Mouse (Mus musculus) embryonic facial prominence, embryonic 11.5 days (tissue): ENCODE results near the gene Tmem186. TPM values are rescaled to one million over a fixed set of nuclear protein-coding genes. Genes with fewer than 3 reads are reported as not detected.

Experiments used
- ATAC-seq: fragments of 200-750 bp; cut with Nextera tagmentation; replicated peaks from 2 replicates; pipeline ENCODE4 v1.8.0; 2017; ENCODE audit warnings: low read depth; ENCODE audit not compliant: insufficient number of reproducible peaks, low FRiP score, low TSS enrichment
- DNase-seq: peaks from one replicate; pipeline ENCODE4 v3.0.0-alpha.2; 2015; ENCODE audit warnings: low spot score
- H3K27ac ChIP-seq: fragments of 300-500 bp; sonication (generic); replicated peaks from 2 replicates; pipeline ENCODE4 v1.5.1; 2014; ENCODE audit warnings: mild to moderate bottlenecking, low read depth, low read length, control low read depth
- H3K27me3 ChIP-seq: fragments of 300-500 bp; sonication (generic); 2 replicates; pipeline ENCODE4 v1.6.1; 2014; ENCODE audit warnings: mild to moderate bottlenecking, low read length, moderate library complexity, mixed read lengths; ENCODE audit not compliant: control insufficient read depth, insufficient read depth
- H3K36me3 ChIP-seq: fragments of 300-500 bp; sonication (generic); replicated peaks from 2 replicates; pipeline ENCODE4 v1.6.1; 2014; ENCODE audit warnings: low read depth, mild to moderate bottlenecking, low read length, moderate library complexity, mixed read lengths; ENCODE audit not compliant: control insufficient read depth, insufficient read depth
- H3K4me1 ChIP-seq: fragments of 300-500 bp; sonication (generic); 2 replicates; pipeline ENCODE4 v1.6.1; 2014; ENCODE audit warnings: low read length, mixed read lengths; ENCODE audit not compliant: control insufficient read depth, insufficient read depth
- H3K4me2 ChIP-seq: fragments of 300-500 bp; sonication (generic); 2 replicates; pipeline ENCODE4 v1.6.1; 2014; ENCODE audit warnings: low read depth, mild to moderate bottlenecking, control low read depth, low read length, moderate library complexity
- H3K4me3 ChIP-seq: fragments of 300-500 bp; sonication (generic); 2 replicates; pipeline ENCODE4 v1.5.1; 2014; ENCODE audit warnings: low read depth, low read length, control low read depth
- H3K9ac ChIP-seq: fragments of 300-500 bp; sonication (generic); replicated peaks from 2 replicates; pipeline ENCODE4 v1.6.1; 2014; ENCODE audit warnings: mild to moderate bottlenecking, control low read depth, low read length
- H3K9me3 ChIP-seq: fragments of 300-500 bp; sonication (generic); replicated peaks from 2 replicates; pipeline ENCODE4 v1.6.1; 2016; ENCODE audit warnings: mild to moderate bottlenecking, low read length, inconsistent platforms, mixed read lengths; ENCODE audit not compliant: control insufficient read depth
- WGBS: fragments of 180-500 bp; shearing (Covaris S2); extraction: QIAGEN DNeasy Blood & Tissue Kit; methylation state at CpG from one replicate; pipeline ENCODE4 v1.1.7; 2014; 5-methylcytosine and 5-hydroxymethylcytosine counted together
- microRNA-seq: library from miRNA; unstranded; fragments of <30 nt; microRNA quantifications from one replicate; pipeline ENCODE4, GENCODE M21; 2016; ENCODE audit warnings: borderline number of aligned reads
- polyA plus RNA-seq: library from polyadenylated mRNA; unstranded; fragments of >200 nt; fragmentation: Nextera tagmentation; extraction: Ambion mirVana; gene quantifications from 2 replicates; pipeline ENCODE4 v1.2.1, GENCODE M21; 2014

Gene Tmem186
- polyA plus RNA-seq, 1 experiment from 2014 or later = 17.8 TPM

DNA sequence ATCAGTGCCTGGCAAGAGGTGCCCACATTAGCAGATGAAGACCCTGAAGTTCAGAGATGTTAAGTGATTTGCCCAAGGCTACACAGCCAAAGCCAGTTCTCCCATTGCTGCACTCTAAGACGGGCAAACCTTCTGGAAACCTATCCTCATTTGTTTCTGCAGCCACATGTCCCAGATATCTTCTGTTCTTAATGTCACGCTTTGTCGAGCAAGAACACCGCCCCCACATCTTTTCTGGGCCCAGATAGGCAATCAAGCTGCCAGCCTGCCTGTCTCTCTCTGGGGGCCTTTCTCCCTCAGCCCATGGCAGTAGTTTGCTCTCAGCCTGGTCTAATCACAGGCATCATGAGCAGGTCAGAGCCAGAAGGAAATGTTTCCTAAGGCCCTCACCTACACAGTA is 41.2 kb downstream of the Tmem186 start:
- WGBS = 80% methylated on average over 4 of the region's 4 CpGs

DNA sequence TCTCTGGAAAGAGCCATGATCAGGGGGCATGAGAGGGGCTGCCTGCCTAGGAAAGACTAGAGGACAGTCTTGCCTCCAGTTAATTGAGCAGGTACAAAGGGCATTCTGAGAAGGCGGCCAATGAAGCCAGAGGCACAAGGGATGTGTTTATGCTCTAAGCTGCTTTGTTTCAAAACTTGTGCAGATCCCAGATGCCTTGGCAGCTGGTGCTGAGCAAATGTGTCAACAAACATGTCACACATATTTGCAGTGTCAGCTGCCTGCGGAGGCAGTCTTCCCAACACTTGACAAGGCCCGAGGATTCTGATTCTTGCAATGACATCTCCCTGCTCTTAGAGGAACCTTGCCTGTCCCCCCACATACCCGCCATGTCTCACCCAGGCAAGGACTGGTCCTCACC is 42.1 kb downstream of the Tmem186 start:
- Histone ChIP-seq H3K4me1 (no peaks in the 10 kb centered on the region), H3K36me3 (no peaks in the 10 kb centered on the region), H3K9ac (no peak overlapping the region), H3K9me3 (no peaks in the 10 kb centered on the region), H3K27me3 (no peaks in the 10 kb centered on the region), H3K27ac (no peak overlapping the region), H3K4me2 (no peak overlapping the region), H3K4me3 (no peak overlapping the region)
- no peak for DNase-seq
- 67% methylated on average over 4 of the region's 4 CpGs for WGBS
- no peak for ATAC-seq

More for the DNA sequence above, 41.2 kb downstream of the Tmem186 start:
- no peaks in the 10 kb centered on the region for H3K36me3 ChIP-seq
- H3K4me1 ChIP-seq = no peaks in the 10 kb centered on the region
- ATAC-seq (no peak), DNase-seq (no peak)
- no peaks in the 10 kb centered on the region for H3K27me3 ChIP-seq
- no peaks in the 10 kb centered on the region for H3K9me3 ChIP-seq
- no peak overlapping the region for H3K4me3 ChIP-seq
- no peak overlapping the region for H3K4me2 ChIP-seq
- H3K9ac ChIP-seq = no peak overlapping the region
- no peak overlapping the region for H3K27ac ChIP-seq

DNA sequence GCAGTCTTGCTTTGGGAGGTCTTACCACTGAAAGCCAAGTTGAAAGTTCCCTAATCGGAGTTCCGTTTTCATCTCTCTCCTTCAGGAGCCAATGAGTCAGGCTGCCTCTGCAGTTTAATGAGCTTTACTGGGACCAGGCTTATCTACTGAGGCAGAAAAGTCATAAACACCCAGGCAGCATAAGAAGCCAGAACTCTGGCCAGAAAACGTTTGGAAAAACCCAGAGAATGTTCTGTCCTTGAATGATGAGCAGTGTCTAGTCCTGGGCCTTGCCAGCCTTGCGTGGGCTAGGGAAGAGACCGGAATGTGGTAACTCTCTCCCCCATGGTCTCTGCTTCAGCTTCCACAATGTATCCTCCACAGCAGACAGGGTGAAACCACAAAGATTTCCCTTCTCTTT is 52.5 kb downstream of the Tmem186 start:
- H3K27me3 ChIP-seq = no peaks in the 10 kb centered on the region
- no peaks in the 10 kb centered on the region for H3K4me1 ChIP-seq
- no peak overlapping the region for H3K9ac ChIP-seq
- DNase-seq = no peak
- H3K9me3 ChIP-seq = no peaks in the 10 kb centered on the region
- no peak for ATAC-seq
- no peak overlapping the region for H3K4me3 ChIP-seq
- no peak overlapping the region for H3K27ac ChIP-seq
- WGBS = 80% methylated on average over 5 of the region's 5 CpGs
- no peaks in the 10 kb centered on the region; the same call in 1 of the 2 replicates for H3K36me3 ChIP-seq
- H3K4me2 ChIP-seq = no peak overlapping the region

DNA sequence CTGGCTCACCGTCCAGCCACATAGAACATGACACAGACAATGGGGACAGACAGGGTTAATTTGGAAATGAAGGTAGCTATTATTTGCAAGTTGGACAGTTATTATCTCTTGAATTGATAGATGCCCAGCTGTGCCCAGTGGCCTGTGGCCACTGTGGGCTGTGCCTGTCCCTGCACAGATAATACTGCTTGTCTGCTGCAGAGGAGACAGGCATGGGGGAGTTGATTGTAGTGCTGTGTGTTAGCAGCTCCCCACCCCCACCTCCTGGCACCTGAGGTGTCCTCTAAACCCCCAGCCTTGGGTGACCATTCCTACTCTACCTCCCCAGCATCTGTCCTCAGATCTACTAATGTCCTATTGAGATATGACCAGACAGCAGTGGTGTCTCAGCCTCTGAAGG is 53.3 kb downstream of the Tmem186 start:
- H3K27ac ChIP-seq = no peak overlapping the region
- no peak for DNase-seq
- H3K36me3 ChIP-seq = no peaks in the 10 kb centered on the region; the same call in 1 of the 2 replicates
- no peak overlapping the region for H3K9ac ChIP-seq
- no peaks in the 10 kb centered on the region for H3K27me3 ChIP-seq
- H3K4me2 ChIP-seq = no peak overlapping the region
- 78% methylated on average over 1 of the region's 1 CpGs for WGBS
- H3K4me1 ChIP-seq = no peaks in the 10 kb centered on the region
- no peak overlapping the region for H3K4me3 ChIP-seq
- H3K9me3 ChIP-seq = no peaks in the 10 kb centered on the region
- no peak for ATAC-seq

Small RNA genes lying within 50 kb of the gene (microRNA-seq; reads per million reads assigned to microRNA genes)
- gene Gm22137 = not detected

Other genes starting within 250 kb of the Tmem186 start
- not detected in 2 replicates for gene Tmem114, start 212.6 kb downstream of the Tmem186 start, polyA plus RNA-seq
- 16.4 and 19.2 TPM in 2 replicates for gene Mettl22, start 166.9 kb downstream of the Tmem186 start, polyA plus RNA-seq
- gene Abat, start 124.3 kb downstream of the Tmem186 start, polyA plus RNA-seq = 25.6 and 26.5 TPM in 2 replicates
- 38.7 and 46.8 TPM in 2 replicates for gene Pmm2, start within 50 bp of the Tmem186 start, polyA plus RNA-seq
- gene Carhsp1, start 34.4 kb upstream of the Tmem186 start, polyA plus RNA-seq = 52.1 and 52.6 TPM in 2 replicates
- gene Gm5767, start 43.1 kb upstream of the Tmem186 start, polyA plus RNA-seq = not detected in 2 replicates
- 34.9 and 40.2 TPM in 2 replicates for gene Usp7, start 154.6 kb upstream of the Tmem186 start, polyA plus RNA-seq
- 17.1 and 17.3 TPM in 2 replicates for gene 1810013L24Rik, start 192.4 kb upstream of the Tmem186 start, polyA plus RNA-seq